ENCODE assay signal across 5 mouse cellular contexts in the genomic region with DNA sequence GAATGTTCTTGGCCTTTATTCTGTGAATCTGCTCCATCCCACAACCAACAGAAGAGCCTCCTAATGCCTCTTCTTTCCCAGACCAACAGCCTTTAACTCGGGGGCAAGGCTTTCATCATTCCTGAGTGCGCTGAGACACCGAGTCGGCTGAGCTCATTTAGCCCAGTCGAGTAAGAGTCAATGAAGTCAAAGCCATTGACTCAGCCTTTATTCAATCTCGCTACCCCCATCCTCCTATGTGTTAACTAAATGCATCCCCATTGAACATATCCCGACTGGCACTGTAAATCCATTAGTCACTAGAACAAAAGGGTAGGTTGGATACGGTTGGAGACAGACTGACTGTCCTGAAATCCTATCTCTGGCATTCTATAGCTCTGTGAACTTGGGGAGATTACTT.
DNase-seq lines count a peak whose midpoint lies in the region; ATAC-seq lines count a peak whose summit lies in the region.
"Not testable (repeated sequence)": the region's sequence is repeated elsewhere in the genome, so short reads cannot be mapped to it uniquely, and the experiment has no call there.

No protein-coding gene starts in this region.

- not testable (repeated sequence) for H3K27ac ChIP-seq in hindbrain, embryonic 12.5 days; hindbrain, embryonic 14.5 days; hindbrain, embryonic 16.5 days (ENCODE audit: low read depth, low read length); neural tube, embryonic 11.5 days (ENCODE audit: low read depth, low read length); neural tube, embryonic 13.5 days (replicated peaks)

- not testable (repeated sequence) for H3K9me3 ChIP-seq in hindbrain, embryonic 12.5 days (replicated peaks); hindbrain, embryonic 14.5 days (ENCODE audit: control insufficient read depth, low read length); hindbrain, embryonic 16.5 days (ENCODE audit: control insufficient read depth, low read length); neural tube, embryonic 11.5 days (ENCODE audit: control insufficient read depth, low read length); neural tube, embryonic 13.5 days

- 42% methylated on average over 8 of the region's 8 CpGs for WGBS in hindbrain, embryonic 12.5 days
- WGBS in hindbrain, embryonic 14.5 days, result 38% methylated on average over 8 of the region's 8 CpGs
- WGBS in hindbrain, embryonic 16.5 days, result 39% methylated on average over 8 of the region's 8 CpGs
- 52% methylated on average over 8 of the region's 8 CpGs for WGBS in neural tube, embryonic 11.5 days
- 29% methylated on average over 8 of the region's 8 CpGs for WGBS in neural tube, embryonic 13.5 days

- not testable (repeated sequence) for H3K9ac ChIP-seq in hindbrain, embryonic 12.5 days; hindbrain, embryonic 14.5 days; hindbrain, embryonic 16.5 days (ENCODE audit: low read depth, low read length); neural tube, embryonic 11.5 days (ENCODE audit: low read length); neural tube, embryonic 13.5 days

- H3K4me2 ChIP-seq in hindbrain, embryonic 12.5 days (replicated peaks), result 0 out of 2 replicates have a peak overlapping the region, but pooled peaks have one; percentile 15
- peak overlapping the region; percentile 25 for H3K4me2 ChIP-seq in hindbrain, embryonic 14.5 days (replicated peaks)
- H3K4me2 ChIP-seq in hindbrain, embryonic 16.5 days (ENCODE audit: low read length), result peak overlapping the region; percentile 20; the same call in 1 of the 2 replicates
- H3K4me2 ChIP-seq in neural tube, embryonic 11.5 days (ENCODE audit: low read depth); neural tube, embryonic 13.5 days: not testable (repeated sequence)

- H3K4me3 ChIP-seq in hindbrain, embryonic 12.5 days; hindbrain, embryonic 14.5 days (replicated peaks; ENCODE audit: low read length); hindbrain, embryonic 16.5 days (ENCODE audit: low read length); neural tube, embryonic 11.5 days (ENCODE audit: low read depth, low read length); neural tube, embryonic 13.5 days: not testable (repeated sequence)

- ATAC-seq in hindbrain, embryonic 12.5 days (ENCODE audit: low FRiP score), result peak; percentile 56; the same call in 1 of the 2 replicates
- ATAC-seq in hindbrain, embryonic 14.5 days (ENCODE audit: low FRiP score), result peak; percentile 59; the same call in 1 of the 2 replicates
- 0 out of 2 replicates have a peak, but pooled peaks have one; percentile 24 for ATAC-seq in hindbrain, embryonic 16.5 days
- peak; percentile 58 for ATAC-seq in neural tube, embryonic 11.5 days (ENCODE audit: insufficient read depth, low FRiP score, low TSS enrichment)
- peak; percentile 65 for ATAC-seq in neural tube, embryonic 13.5 days (ENCODE audit: low read depth)

- H3K4me1 ChIP-seq in hindbrain, embryonic 12.5 days; hindbrain, embryonic 14.5 days (replicated peaks; ENCODE audit: control insufficient read depth, insufficient read depth, low read length); hindbrain, embryonic 16.5 days (ENCODE audit: control insufficient read depth, insufficient read depth, low read depth, low read length); neural tube, embryonic 11.5 days (ENCODE audit: control insufficient read depth, insufficient read depth, low read length); neural tube, embryonic 13.5 days (replicated peaks): not testable (repeated sequence)

- H3K27me3 ChIP-seq in hindbrain, embryonic 12.5 days; hindbrain, embryonic 14.5 days (ENCODE audit: control insufficient read depth, insufficient read depth, low read length); hindbrain, embryonic 16.5 days (replicated peaks; ENCODE audit: control insufficient read depth, insufficient read depth, low read length); neural tube, embryonic 11.5 days (ENCODE audit: control insufficient read depth, insufficient read depth, low read length); neural tube, embryonic 13.5 days: not testable (repeated sequence)

- H3K36me3 ChIP-seq in hindbrain, embryonic 12.5 days; hindbrain, embryonic 14.5 days (replicated peaks; ENCODE audit: control insufficient read depth, insufficient read depth); hindbrain, embryonic 16.5 days (ENCODE audit: control insufficient read depth, insufficient read depth, low read length); neural tube, embryonic 11.5 days (ENCODE audit: control insufficient read depth, insufficient read depth, low read length); neural tube, embryonic 13.5 days: not testable (repeated sequence)

- DNase-seq in hindbrain, embryonic 14.5 days (ENCODE audit: low spot score); neural tube, embryonic 11.5 days (ENCODE audit: low spot score): not testable (repeated sequence)
